Mouse (Mus musculus) forebrain, embryonic 14.5 days (tissue): Measurements from ENCODE around the gene Prx. TPM values are rescaled to one million over a fixed set of nuclear protein-coding genes. Genes with fewer than 3 reads are reported as not detected.

ENCODE experiments used
- ATAC-seq: fragments of 200-750 bp; cut with Nextera tagmentation; 2 replicates; pipeline ENCODE4 v1.8.0; 2017; ENCODE audit warnings: mild to moderate bottlenecking, moderate library complexity
- DNase-seq: peaks from one replicate; pipeline ENCODE4 v3.0.0-alpha.2; 2015; ENCODE audit warnings: low spot score
- H3K27ac ChIP-seq: fragments of 300-500 bp; sonication (generic); 2 replicates; pipeline ENCODE4 v1.5.1; 2014; ENCODE audit warnings: low read depth, mild to moderate bottlenecking, control low read depth, low read length, moderate library complexity
- H3K27me3 ChIP-seq: fragments of 300-500 bp; sonication (generic); replicated peaks from 2 replicates; pipeline ENCODE4 v1.6.1; 2014; ENCODE audit warnings: low read length, control low read depth, mixed read lengths; ENCODE audit not compliant: control insufficient read depth, insufficient read depth
- H3K36me3 ChIP-seq: fragments of 300-500 bp; sonication (generic); 2 replicates; pipeline ENCODE4 v1.6.1; 2014; ENCODE audit warnings: low read length, control low read depth; ENCODE audit not compliant: control insufficient read depth, insufficient read depth
- H3K4me1 ChIP-seq: fragments of 300-500 bp; sonication (generic); 2 replicates; pipeline ENCODE4 v1.6.1; 2014; ENCODE audit warnings: antibody characterized with exemption, low read length, control low read depth; ENCODE audit not compliant: control insufficient read depth, insufficient read depth
- H3K4me2 ChIP-seq: fragments of 300-500 bp; sonication (generic); 2 replicates; pipeline ENCODE4 v1.6.1; 2014; ENCODE audit warnings: mild to moderate bottlenecking, control low read depth, low read length
- H3K4me3 ChIP-seq: fragments of 300-500 bp; sonication (generic); 2 replicates; pipeline ENCODE4 v1.5.1; 2014; ENCODE audit warnings: low read depth, low read length, control low read depth
- H3K9ac ChIP-seq: fragments of 300-500 bp; sonication (generic); 2 replicates; pipeline ENCODE4 v1.6.1; 2014; ENCODE audit warnings: mild to moderate bottlenecking, low read length, control low read depth, moderate library complexity
- H3K9me3 ChIP-seq: fragments of 300-500 bp; sonication (generic); replicated peaks from 2 replicates; pipeline ENCODE4 v1.6.1; 2016; ENCODE audit warnings: low read length, control low read depth, mixed read lengths; ENCODE audit not compliant: control insufficient read depth
- WGBS: fragments of 180-500 bp; shearing (Covaris S2); extraction: QIAGEN DNeasy Blood & Tissue Kit; methylation state at CpG from one replicate; pipeline ENCODE4 v1.1.7; 2014; 5-methylcytosine and 5-hydroxymethylcytosine counted together
- polyA plus RNA-seq: library from polyadenylated mRNA; unstranded; fragments of >200 nt; fragmentation: Nextera tagmentation; extraction: Ambion mirVana; gene quantifications from 2 replicates; pipeline ENCODE4 v1.2.1, GENCODE M21; 2014

Prx gene
- polyA plus RNA-seq, 1 experiment from 2014 or later = 0.55 TPM

DNA sequence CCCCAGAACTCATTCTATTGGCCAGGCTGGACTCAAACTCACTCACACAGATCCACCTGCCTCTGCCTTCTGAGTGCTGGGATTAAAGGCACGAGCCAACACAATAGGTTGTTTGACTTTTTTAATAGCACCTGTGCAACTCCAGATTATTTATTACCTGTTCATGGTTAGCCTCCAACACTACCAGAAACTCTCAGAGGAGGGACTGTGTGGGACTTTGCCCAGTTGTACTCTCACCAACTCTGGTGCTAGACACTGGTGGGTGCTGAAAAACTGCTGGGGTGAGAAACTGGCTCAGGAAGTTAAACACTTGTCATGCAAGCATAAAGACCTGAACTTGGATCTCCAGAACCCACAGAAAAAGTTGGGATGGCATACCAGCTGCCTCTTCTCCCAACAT lies 19.4 kb upstream of the Prx start:
- ATAC-seq (no peak), DNase-seq (no peak)
- WGBS = 65% methylated on average over 1 of the region's 1 CpGs
- no peaks in the 10 kb centered on the region for H3K9me3 ChIP-seq
- H3K9ac ChIP-seq = no peak overlapping the region
- H3K27me3 ChIP-seq = no peaks in the 10 kb centered on the region
- no peak overlapping the region for H3K27ac ChIP-seq
- H3K4me1 ChIP-seq = peaks cover 3% of the 10 kb centered on the region; the same call in 1 of the 2 replicates
- no peak overlapping the region for H3K4me2 ChIP-seq
- peaks cover 13% of the 10 kb centered on the region for H3K36me3 ChIP-seq
- no peak overlapping the region for H3K4me3 ChIP-seq

- WGBS = 65% methylated on average over 3 of the region's 3 CpGs
- ATAC-seq = no peak
- Histone ChIP-seq H3K27me3 (no peaks in the 10 kb centered on the region), H3K36me3 (peaks cover 13% of the 10 kb centered on the region), H3K4me2 (no peak overlapping the region), H3K9me3 (no peaks in the 10 kb centered on the region), H3K4me1 (no peaks in the 10 kb centered on the region), H3K9ac (no peak overlapping the region), H3K27ac (no peak overlapping the region), H3K4me3 (no peak overlapping the region)
- DNase-seq = no peak
These were observed 18.6 kb upstream of the Prx start for GRCm38 (mm10) chr7:27480506-27480905.

GRCm38 (mm10) chr7:27480927-27481626 lies 18.0 kb upstream of the Prx start:
- DNase-seq (no peak), ATAC-seq (no peak)
- no peaks in the 10 kb centered on the region for H3K4me1 ChIP-seq
- peak overlapping the region; percentile 43 for H3K4me2 ChIP-seq
- 12% methylated on average over 11 of the region's 11 CpGs for WGBS
- H3K36me3 ChIP-seq = peaks cover 13% of the 10 kb centered on the region
- H3K4me3 ChIP-seq = peak overlapping the region; percentile 11
- no peak overlapping the region for H3K27ac ChIP-seq
- no peaks in the 10 kb centered on the region for H3K27me3 ChIP-seq
- H3K9me3 ChIP-seq = no peaks in the 10 kb centered on the region
- peak overlapping the region; percentile 29 for H3K9ac ChIP-seq

- ATAC-seq = peak; percentile 89
- H3K4me1 ChIP-seq = peaks cover 3% of the 10 kb centered on the region; the same call in 1 of the 2 replicates
- H3K27me3 ChIP-seq = no peaks in the 10 kb centered on the region
- peak; percentile 76 for DNase-seq
- 0% methylated on average over 7 of the region's 12 CpGs for WGBS
- no peaks in the 10 kb centered on the region for H3K9me3 ChIP-seq
- peak overlapping the region; percentile 43 for H3K4me2 ChIP-seq
- no peak overlapping the region for H3K27ac ChIP-seq
- H3K4me3 ChIP-seq = peak overlapping the region; percentile 11
- H3K9ac ChIP-seq = peak overlapping the region; percentile 29
- peaks cover 8% of the 10 kb centered on the region for H3K36me3 ChIP-seq
These were observed 17.5 kb upstream of the Prx start for GRCm38 (mm10) chr7:27481627-27481969.

GRCm38 (mm10) chr7:27483860-27484259 lies 15.3 kb upstream of the Prx start:
- 92% methylated on average over 4 of the region's 4 CpGs for WGBS
- no peak for ATAC-seq

DNA sequence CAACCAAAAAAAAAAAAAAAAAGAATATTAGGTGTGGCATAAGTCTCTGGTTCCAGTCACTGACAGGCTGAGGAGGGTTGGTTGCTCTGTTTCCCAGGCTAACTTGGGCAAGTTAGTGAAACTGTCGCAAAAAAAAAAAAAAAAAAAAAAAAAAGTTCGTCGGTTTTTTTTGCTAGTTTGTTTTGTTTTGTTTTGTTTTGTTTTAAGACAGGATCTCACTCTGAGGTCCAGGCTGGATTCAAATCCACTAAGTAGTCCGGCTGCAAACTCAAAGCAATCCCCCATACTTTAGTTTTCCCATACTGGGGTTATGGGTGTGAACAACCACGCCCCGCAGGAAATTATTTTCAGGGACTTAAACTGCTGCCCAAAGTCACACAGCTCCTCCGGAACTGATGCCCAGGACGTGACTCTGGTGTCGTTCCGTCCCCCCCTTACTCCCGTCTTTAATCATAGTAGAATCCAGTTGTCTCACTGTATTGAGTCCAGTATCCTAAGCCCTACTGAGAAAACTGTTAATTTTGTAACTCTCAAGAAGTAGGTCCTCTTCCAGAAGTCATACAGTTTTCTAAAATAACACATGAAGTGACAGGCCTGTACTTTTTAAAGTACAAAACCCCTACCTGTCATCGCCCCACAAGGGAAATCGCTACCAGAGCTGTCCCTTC lies 12.9 kb upstream of the Prx start:
- Histone ChIP-seq H3K27me3 (no peaks in the 10 kb centered on the region), H3K9me3 (no peaks in the 10 kb centered on the region), H3K4me3 (peak overlapping the region; percentile 65), H3K27ac (no peak overlapping the region), H3K4me2 (peak overlapping the region; percentile 61), H3K9ac (peak overlapping the region; percentile 51), H3K4me1 (peaks cover 3% of the 10 kb centered on the region; the same call in 1 of the 2 replicates), H3K36me3 (no peaks in the 10 kb centered on the region)
- DNase-seq = no peak
- ATAC-seq = peak; percentile 6; the same call in 1 of the 2 replicates
- WGBS = 4% methylated on average over 13 of the region's 13 CpGs

More at GRCm38 (mm10) chr7:27483860-27484259, 15.3 kb upstream of the Prx start:
- H3K4me1 ChIP-seq = peaks cover 3% of the 10 kb centered on the region; the same call in 1 of the 2 replicates
- H3K9ac ChIP-seq = no peak overlapping the region
- DNase-seq = no peak
- H3K27ac ChIP-seq = no peak overlapping the region
- no peak overlapping the region for H3K4me2 ChIP-seq
- H3K4me3 ChIP-seq = no peak overlapping the region
- H3K36me3 ChIP-seq = no peaks in the 10 kb centered on the region
- H3K27me3 ChIP-seq = no peaks in the 10 kb centered on the region
- no peaks in the 10 kb centered on the region for H3K9me3 ChIP-seq

- peak within 1 kb of the TSS; percentile 61 for H3K4me2 ChIP-seq
- H3K36me3 ChIP-seq = no peaks in the 10 kb centered on the region
- peak within 1 kb of the TSS; percentile 71 for H3K9ac ChIP-seq
- peak within 1 kb of the TSS; percentile 65 for H3K4me3 ChIP-seq
- DNase-seq (peak; percentile 100), ATAC-seq (peak; percentile 98)
- no peaks in the 10 kb centered on the region for H3K9me3 ChIP-seq
- peaks cover 3% of the 10 kb centered on the region; the same call in 1 of the 2 replicates for H3K4me1 ChIP-seq
- under 1% methylated on average over 78 of the region's 80 CpGs for WGBS
- peak within 1 kb of the TSS; percentile 86 for H3K27ac ChIP-seq
- H3K27me3 ChIP-seq = no peaks in the 10 kb centered on the region
These were observed 12.1 kb upstream of the Prx start, which contains the start of gene Sertad1 for GRCm38 (mm10) chr7:27486770-27487697. TSS of gene Sertad1 (plus strand) at chr7:27486910.

- no peak for DNase-seq
- Histone ChIP-seq H3K36me3 (no peaks in the 10 kb centered on the region), H3K4me1 (peaks cover 3% of the 10 kb centered on the region; the same call in 1 of the 2 replicates), H3K27ac (0 out of 2 replicates have a peak overlapping the region, but pooled peaks have one; percentile 86), H3K4me3 (peak overlapping the region; percentile 65), H3K27me3 (no peaks in the 10 kb centered on the region), H3K9me3 (no peaks in the 10 kb centered on the region), H3K4me2 (peak overlapping the region; percentile 61), H3K9ac (peak overlapping the region; percentile 71)
- WGBS = 4% methylated on average over 13 of the region's 13 CpGs
- no peak for ATAC-seq
These were observed 11.3 kb upstream of the Prx start for GRCm38 (mm10) chr7:27487740-27488268.
